Mouse (Mus musculus) CH12.LX (cell line): ENCODE results near the gene Sec31b. TPM values are rescaled to one million over a fixed set of nuclear protein-coding genes. Genes with fewer than 3 reads are reported as not detected.

Source experiments
- DNase-seq: peaks from one replicate; pipeline ENCODE4 v3.0.0-alpha.2; 2013; ENCODE audit errors: extremely low read depth
- H3K27ac ChIP-seq: 2 replicates; pipeline ENCODE4 v1.5.1; 2012; ENCODE audit warnings: low read depth, mild to moderate bottlenecking, control low read depth, moderate library complexity; ENCODE audit not compliant: insufficient read depth
- H3K27me3 ChIP-seq: replicated peaks from 2 replicates; pipeline ENCODE3; 2012; ENCODE audit warnings: inconsistent platforms
- H3K36me3 ChIP-seq, 2 experiments: replicated peaks in 1 of 2; 2 replicates each; pipeline versions ENCODE3 to v1.6.1; 2012; ENCODE audit warnings: inconsistent platforms in 1 of 2, low read length in 1 of 2, mild to moderate bottlenecking in 1 of 2, mixed read lengths in 1 of 2, moderate library complexity in 1 of 2; ENCODE audit not compliant: control insufficient read depth in 1 of 2, insufficient read depth in 1 of 2
- H3K4me1 ChIP-seq, 2 experiments: 2 replicates each; pipeline ENCODE4 v1.6.1; 2012; ENCODE audit warnings: inconsistent platforms in 1 of 2, moderate library complexity in 1 of 2; ENCODE audit not compliant: insufficient read depth in 2 of 2, control insufficient read depth in 1 of 2
- H3K4me2 ChIP-seq: 2 replicates; pipeline ENCODE4 v1.6.1; 2012; ENCODE audit warnings: low read depth, mild to moderate bottlenecking, control low read depth; ENCODE audit not compliant: poor library complexity, insufficient read depth, severe bottlenecking
- H3K4me3 ChIP-seq, 3 experiments: fragments of 150-350 bp in 1 of 3; sonication (generic) in 1 of 3; replicated peaks in 1 of 3; 2 replicates each; pipeline versions ENCODE3 to v1.5.1; 2011 to 2012; ENCODE audit warnings: low read depth in 2 of 3, low read length in 2 of 3, mild to moderate bottlenecking in 2 of 3, moderate library complexity in 2 of 3, control low read depth in 1 of 3, improper control_type of control experiment in 1 of 3, inconsistent platforms in 1 of 3, mixed read lengths in 1 of 3; ENCODE audit not compliant: poor library complexity in 1 of 3
- H3K79me2 ChIP-seq: replicated peaks from 2 replicates; pipeline ENCODE4 v1.6.1; 2012; ENCODE audit warnings: mild to moderate bottlenecking, moderate library complexity; ENCODE audit not compliant: control insufficient read depth, poor library complexity, insufficient read depth, severe bottlenecking; ENCODE audit errors: extremely low read depth
- H3K9ac ChIP-seq: 2 replicates; pipeline ENCODE4 v1.6.1; 2012; ENCODE audit warnings: low read depth, mild to moderate bottlenecking, control low read depth, moderate library complexity; ENCODE audit not compliant: insufficient read depth
- H3K9me3 ChIP-seq: replicated peaks from 2 replicates; pipeline ENCODE3; 2012; ENCODE audit warnings: low read length, inconsistent platforms, mixed read lengths
- CHD1 ChIP-seq: IDR thresholded peaks from 2 replicates; pipeline ENCODE4 v1.6.1; 2012; ENCODE audit warnings: low read depth, low read length, improper control_type of control experiment, inconsistent platforms
- CHD2 ChIP-seq: IDR thresholded peaks from 2 replicates; pipeline ENCODE4 v1.6.1; 2011; ENCODE audit warnings: low read length, improper control_type of control experiment
- CTCF ChIP-seq, 2 experiments: IDR thresholded peaks in 1 of 2; conservative IDR thresholded peaks in 1 of 2; 2 replicates each; pipeline ENCODE4 v1.5.1; 2011 to 2012; ENCODE audit warnings: low read depth in 2 of 2, low read length in 2 of 2, improper control_type of control experiment in 1 of 2, inconsistent platforms in 1 of 2, mild to moderate bottlenecking in 1 of 2, moderate library complexity in 1 of 2
- E2F4 ChIP-seq: IDR thresholded peaks from 2 replicates; pipeline ENCODE4 v1.6.1; 2011; ENCODE audit warnings: low read depth, low read length, improper control_type of control experiment; ENCODE audit not compliant: insufficient replicate concordance
- EP300 ChIP-seq: IDR thresholded peaks from 2 replicates; pipeline ENCODE4 v1.6.1; 2011; ENCODE audit warnings: low read length, improper control_type of control experiment
- GABPA ChIP-seq: IDR thresholded peaks from 2 replicates; pipeline ENCODE4 v1.6.1; 2012; ENCODE audit warnings: low read depth, low read length, improper control_type of control experiment, inconsistent platforms; ENCODE audit not compliant: insufficient replicate concordance
- HCFC1 ChIP-seq: IDR thresholded peaks from 2 replicates; pipeline ENCODE4 v1.6.1; 2012; ENCODE audit warnings: low read depth, mild to moderate bottlenecking, inconsistent platforms, low read length, improper control_type of control experiment
- JUN ChIP-seq: IDR thresholded peaks from 2 replicates; pipeline ENCODE4 v1.6.1; 2011; ENCODE audit warnings: low read depth, mild to moderate bottlenecking, low read length, improper control_type of control experiment, moderate library complexity; ENCODE audit not compliant: insufficient read depth
- MAFK ChIP-seq: IDR thresholded peaks from 2 replicates; pipeline ENCODE4 v1.6.1; 2011; ENCODE audit warnings: low read length, improper control_type of control experiment; ENCODE audit not compliant: insufficient replicate concordance
- MAX ChIP-seq: IDR thresholded peaks from 2 replicates; pipeline ENCODE4 v1.6.1; 2011; ENCODE audit warnings: low read length, improper control_type of control experiment
- MAZ ChIP-seq: IDR thresholded peaks from 2 replicates; pipeline ENCODE4 v1.6.1; 2012; ENCODE audit warnings: low read depth, mild to moderate bottlenecking, inconsistent platforms, low read length, improper control_type of control experiment, moderate library complexity
- MEF2A ChIP-seq: IDR thresholded peaks from 2 replicates; pipeline ENCODE4 v1.6.1; 2014; ENCODE audit warnings: low read depth, mild to moderate bottlenecking, inconsistent platforms, low read length, improper control_type of control experiment, borderline replicate concordance
- MXI1 ChIP-seq: IDR thresholded peaks from 2 replicates; pipeline ENCODE4 v1.6.1; 2011; ENCODE audit warnings: mild to moderate bottlenecking, low read depth, low read length, improper control_type of control experiment
- MYC ChIP-seq: IDR thresholded peaks from 2 replicates; pipeline ENCODE4 v1.6.1; 2011; ENCODE audit warnings: low read depth, mild to moderate bottlenecking, improper control_type of control experiment, low read length
- NELFE ChIP-seq: IDR thresholded peaks from 2 replicates; pipeline ENCODE4 v1.6.1; 2011; ENCODE audit warnings: low read depth, low read length, improper control_type of control experiment
- NRF1 ChIP-seq: IDR thresholded peaks from 2 replicates; pipeline ENCODE4 v1.6.1; 2014; ENCODE audit warnings: low read depth, mild to moderate bottlenecking, inconsistent platforms, low read length, improper control_type of control experiment, moderate library complexity
- PAX5 ChIP-seq: IDR thresholded peaks from 2 replicates; pipeline ENCODE4 v1.6.1; 2012; ENCODE audit warnings: low read length, inconsistent platforms, mixed read lengths
- POLR2A ChIP-seq: IDR thresholded peaks from 2 replicates; pipeline ENCODE4 v1.6.1; 2011; ENCODE audit warnings: low read depth, mild to moderate bottlenecking, improper control_type of control experiment, low read length
- POLR2AphosphoS2 ChIP-seq: IDR thresholded peaks from 2 replicates; pipeline ENCODE4 v1.6.1; 2011; ENCODE audit warnings: low read depth, low read length, improper control_type of control experiment
- SMC3 ChIP-seq: IDR thresholded peaks from 2 replicates; pipeline ENCODE4 v1.6.1; 2011; ENCODE audit warnings: low read depth, low read length, improper control_type of control experiment
- TCF12 ChIP-seq: IDR thresholded peaks from 2 replicates; pipeline ENCODE4 v1.6.1; 2014; ENCODE audit warnings: low read depth, mild to moderate bottlenecking, inconsistent platforms, low read length, improper control_type of control experiment
- USF1 ChIP-seq: IDR thresholded peaks from 2 replicates; pipeline ENCODE4 v1.6.1; 2014; ENCODE audit warnings: low read depth, mild to moderate bottlenecking, inconsistent platforms, low read length, improper control_type of control experiment
- USF2 ChIP-seq: conservative IDR thresholded peaks from 2 replicates; pipeline ENCODE4 v1.6.1; 2011; ENCODE audit warnings: low read depth, low read length, improper control_type of control experiment
- ZC3H11A ChIP-seq: IDR thresholded peaks from 2 replicates; pipeline ENCODE4 v1.6.1; 2012; ENCODE audit warnings: low read depth, mild to moderate bottlenecking, inconsistent platforms, low read length, improper control_type of control experiment
- ZMIZ1 ChIP-seq: IDR thresholded peaks from 2 replicates; pipeline ENCODE4 v1.6.1; 2012; ENCODE audit warnings: low read depth, mild to moderate bottlenecking, inconsistent platforms, low read length, improper control_type of control experiment
- dilution Hi-C: fragments of 300-500 bp; cut with MboI; formaldehyde crosslinking; loops from 2 replicates; pipeline ENCODE4 v1.14.3; 2020; ENCODE audit warnings: low sequenced_read_pairs; ENCODE audit not compliant: extremely low pct_unique_long_range_greater_than_20kb, extremely low pct_ligation_motif_present
- in situ Hi-C: fragments of 300-500 bp; cut with MboI; formaldehyde crosslinking; loops from 3 replicates; pipeline ENCODE4 v1.14.3; 2019; ENCODE audit warnings: low sequenced_read_pairs, low pct_ligation_motif_present, low pct_unique_long_range_greater_than_20kb, mixed read lengths
- polyA plus RNA-seq: library from polyadenylated mRNA; unstranded; fragments of >175 nt; gene quantifications from 2 replicates; pipeline ENCODE4 v1.2.1, GENCODE M21; 2012; ENCODE audit warnings: low read depth; ENCODE audit not compliant: insufficient read length
- total RNA-seq, 2 experiments: library from RNA; depleted of rRNA; stranded (reverse); fragments of 300-350 nt in 1 of 2; fragments of >200 nt in 1 of 2; gene quantifications; 2 replicates each; pipeline ENCODE4 v1.2.3; 2012 to 2014

Gene Sec31b
- total and polyA plus RNA-seq, 3 experiments: 0.17 to 1.1 (median 0.19) TPM

- no peak for DNase-seq
- in situ Hi-C loops (no loop called here), dilution Hi-C loops (no loop called here)
- Histone ChIP-seq H3K9ac (no peak overlapping the region), H3K4me2 (no peak overlapping the region), H3K4me3 (no peak overlapping the region), H3K36me3 (no peaks in the 10 kb centered on the region), H3K4me1 (peaks cover 17 to 53% of the 10 kb centered on the region in 2 experiments), H3K27ac (no peak overlapping the region), H3K27me3 (peaks cover 10% of the 10 kb centered on the region), H3K79me2 (no peaks in the 10 kb centered on the region), H3K9me3 (no peaks in the 10 kb centered on the region)
- TF ChIP-seq USF2 (no peak), E2F4 (no peak), MEF2A (no peak)
Observed at GRCm38 (mm10) chr19:44501925-44502324, 43.7 kb downstream of the Sec31b start.

- TF ChIP-seq MAX (no peak), SMC3 (no peak), MAZ (no peak), POLR2AphosphoS2 (no peak), GABPA (no peak), MEF2A (no peak), USF2 (no peak), E2F4 (no peak), NELFE (no peak), MAFK (no peak), PAX5 (no peak), CTCF (conservative IDR thresholded peaks at IDR 0.05 in 1 of 2, IDR thresholded peaks at IDR 0.05 in 1 of 2; ENCODE audit: low read depth in 2 of 2, low read length in 2 of 2) (no peak)
- Histone ChIP-seq H3K27me3 (peaks cover 10% of the 10 kb centered on the region), H3K4me1 (peaks cover 15 to 53% of the 10 kb centered on the region in 2 experiments), H3K36me3 (no peaks in the 10 kb centered on the region), H3K27ac (no peak overlapping the region), H3K4me2 (no peak overlapping the region), H3K9me3 (no peaks in the 10 kb centered on the region), H3K4me3 (no peak overlapping the region), H3K79me2 (no peaks in the 10 kb centered on the region), H3K9ac (no peak overlapping the region)
- in situ Hi-C loops: no loop called here
- DNase-seq: no peak
- dilution Hi-C loops: no loop called here
Observed at GRCm38 (mm10) chr19:44500240-44500639, 45.4 kb downstream of the Sec31b start.

- DNase-seq: no peak
- H3K9me3 ChIP-seq: no peaks in the 10 kb centered on the region
- H3K79me2 ChIP-seq: no peaks in the 10 kb centered on the region
- H3K4me1 ChIP-seq: peaks cover 12 to 44% of the 10 kb centered on the region in 2 experiments
- H3K4me2 ChIP-seq: no peak overlapping the region
- no peaks in the 10 kb centered on the region for H3K36me3 ChIP-seq
- no peak overlapping the region for H3K27ac ChIP-seq
- H3K4me3 ChIP-seq: no peak overlapping the region
- in situ Hi-C loops (no loop called here), dilution Hi-C loops (no loop called here)
- peaks cover 10% of the 10 kb centered on the region for H3K27me3 ChIP-seq
- TF ChIP-seq PAX5: no peak
- no peak for TF ChIP-seq GABPA
- no peak for TF ChIP-seq ZMIZ1
- TF ChIP-seq NELFE: no peak
- TF ChIP-seq USF1: no peak
- TF ChIP-seq TCF12: no peak
- TF ChIP-seq NRF1: no peak
- TF ChIP-seq SMC3: no peak
- no peak for TF ChIP-seq MAFK
- no peak for TF ChIP-seq CHD1
- TF ChIP-seq POLR2A: no peak
- TF ChIP-seq HCFC1: no peak
- TF ChIP-seq JUN: no peak
- TF ChIP-seq MEF2A: no peak
- no peak for TF ChIP-seq ZC3H11A
- no peak for TF ChIP-seq CHD2
- TF ChIP-seq MYC: no peak
- TF ChIP-seq MXI1: no peak
- no peak for TF ChIP-seq EP300
- no peak for TF ChIP-seq USF2
- H3K9ac ChIP-seq: no peak overlapping the region
Observed at GRCm38 (mm10) chr19:44498936-44499335, 46.7 kb downstream of the Sec31b start.
